16 mouse cellular contexts compared by ENCODE assay signal in the genomic region with DNA sequence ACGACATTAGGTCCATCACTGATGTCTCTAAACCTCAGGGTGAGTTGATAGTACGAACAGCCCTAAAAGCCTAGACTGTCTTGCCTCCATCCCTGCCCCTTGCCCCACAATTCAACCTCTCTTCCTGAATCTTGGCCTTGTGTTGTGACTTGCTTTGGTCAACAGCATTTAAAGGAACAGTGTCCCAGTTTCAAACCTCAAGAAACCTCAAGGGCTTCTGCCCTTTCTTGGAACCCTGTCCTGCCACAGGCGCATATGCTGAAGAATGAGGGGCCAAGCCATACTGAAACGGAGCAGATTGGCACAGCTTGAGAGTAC. TPM values are rescaled to one million over a fixed set of nuclear protein-coding genes. Genes with fewer than 3 reads are reported as not detected.
DNase-seq lines count a peak whose midpoint lies in the region; ATAC-seq lines count a peak whose summit lies in the region.
"Had no signal": no experiment of that assay in that cellular context is flagged by ENCODE, and none has a peak within 500 bp of the region (broad histone marks: within the 10 kb centered on the region; RNA-seq: fewer than 3 reads in every experiment).

No protein-coding gene starts in this region.

- H3K9me3 ChIP-seq in forebrain, embryonic 13.5 days (replicated peaks) = no peaks in the 10 kb centered on the region
- no peaks in the 10 kb centered on the region for H3K9me3 ChIP-seq in forebrain, embryonic 12.5 days
- H3K9me3 ChIP-seq in kidney, embryonic 16.5 days (ENCODE audit: low read length) = no peaks in the 10 kb centered on the region
- no peaks in the 10 kb centered on the region for H3K9me3 ChIP-seq in liver, embryonic 15.5 days (replicated peaks)
- H3K9me3 ChIP-seq in midbrain, embryonic 16.5 days (replicated peaks; ENCODE audit: control insufficient read depth, low read length, poor library complexity, severe bottlenecking) = no peaks in the 10 kb centered on the region
- H3K9me3 ChIP-seq: limb, embryonic 13.5 days; megakaryocyte, embryonic 14.5 days had no signal

- no peak overlapping the region for H3K27ac ChIP-seq in forebrain, embryonic 13.5 days
- no peak overlapping the region for H3K27ac ChIP-seq in forebrain, embryonic 12.5 days
- H3K27ac ChIP-seq in kidney, embryonic 16.5 days (ENCODE audit: low read length) = peak overlapping the region; percentile 85
- H3K27ac ChIP-seq in liver, embryonic 15.5 days (replicated peaks) = peak overlapping the region; percentile 84
- H3K27ac ChIP-seq in midbrain, embryonic 16.5 days (ENCODE audit: low read length) = no peak overlapping the region
- H3K27ac ChIP-seq: hindbrain, postnatal 0 days; limb, embryonic 13.5 days had no signal

- peak overlapping the region; percentile 7 for H3K4me2 ChIP-seq in forebrain, embryonic 13.5 days
- H3K4me2 ChIP-seq in forebrain, embryonic 12.5 days = no peak overlapping the region
- no peak overlapping the region for H3K4me2 ChIP-seq in kidney, embryonic 16.5 days (replicated peaks; ENCODE audit: low read depth, low read length)
- H3K4me2 ChIP-seq in liver, embryonic 15.5 days = peak overlapping the region; percentile 62
- H3K4me2 ChIP-seq in midbrain, embryonic 16.5 days (ENCODE audit: low read length) = no peak overlapping the region
- H3K4me2 ChIP-seq: limb, embryonic 13.5 days had no signal

- no peak overlapping the region for H3K4me3 ChIP-seq in forebrain, embryonic 13.5 days
- no peak overlapping the region for H3K4me3 ChIP-seq in forebrain, embryonic 12.5 days (replicated peaks)
- H3K4me3 ChIP-seq in kidney, embryonic 16.5 days (ENCODE audit: low read length) = no peak overlapping the region
- peak overlapping the region; percentile 24 for H3K4me3 ChIP-seq in liver, embryonic 15.5 days (replicated peaks)
- no peak overlapping the region for H3K4me3 ChIP-seq in midbrain, embryonic 16.5 days (ENCODE audit: low read depth, low read length)
- H3K4me3 ChIP-seq: limb, embryonic 13.5 days; megakaryocyte, embryonic 14.5 days had no signal

- H3K27me3 ChIP-seq in forebrain, embryonic 13.5 days = no peaks in the 10 kb centered on the region
- 0 out of 2 replicates have a peak, but pooled peaks cover under 1% of the 10 kb centered on the region for H3K27me3 ChIP-seq in forebrain, embryonic 12.5 days
- H3K27me3 ChIP-seq in kidney, embryonic 16.5 days (ENCODE audit: insufficient read depth, low read length) = no peaks in the 10 kb centered on the region
- H3K27me3 ChIP-seq in liver, embryonic 15.5 days = no peaks in the 10 kb centered on the region
- peaks cover 1% of the 10 kb centered on the region; the same call in 1 of the 2 replicates for H3K27me3 ChIP-seq in midbrain, embryonic 16.5 days (ENCODE audit: control insufficient read depth, insufficient read depth, low read depth, low read length)
- H3K27me3 ChIP-seq: limb, embryonic 13.5 days; megakaryocyte, embryonic 14.5 days had no signal

- H3K36me3 ChIP-seq in forebrain, embryonic 13.5 days (ENCODE audit: poor library complexity, severe bottlenecking) = peaks cover 13% of the 10 kb centered on the region; the same call in 1 of the 2 replicates
- no peaks in the 10 kb centered on the region for H3K36me3 ChIP-seq in forebrain, embryonic 12.5 days (replicated peaks)
- H3K36me3 ChIP-seq in kidney, embryonic 16.5 days (ENCODE audit: insufficient read depth, low read length) = peaks cover 7% of the 10 kb centered on the region
- peaks cover 24% of the 10 kb centered on the region for H3K36me3 ChIP-seq in liver, embryonic 15.5 days (replicated peaks)
- H3K36me3 ChIP-seq in midbrain, embryonic 16.5 days (ENCODE audit: control insufficient read depth, insufficient read depth, low read length) = no peaks in the 10 kb centered on the region

- ATAC-seq in forebrain, embryonic 13.5 days = no peak
- no peak for ATAC-seq in forebrain, embryonic 12.5 days (ENCODE audit: low FRiP score)
- no peak for ATAC-seq in kidney, embryonic 16.5 days (ENCODE audit: low FRiP score, low TSS enrichment)
- no peak for ATAC-seq in liver, embryonic 15.5 days (ENCODE audit: insufficient read depth)
- ATAC-seq in midbrain, embryonic 16.5 days = no peak
- ATAC-seq: hindbrain, postnatal 0 days had no signal

- peaks cover 61% of the 10 kb centered on the region for H3K4me1 ChIP-seq in forebrain, embryonic 13.5 days
- peaks cover 51% of the 10 kb centered on the region for H3K4me1 ChIP-seq in forebrain, embryonic 12.5 days
- peaks cover 52% of the 10 kb centered on the region for H3K4me1 ChIP-seq in kidney, embryonic 16.5 days (ENCODE audit: insufficient read depth, low read length)
- H3K4me1 ChIP-seq in liver, embryonic 15.5 days (replicated peaks) = peaks cover 84% of the 10 kb centered on the region
- H3K4me1 ChIP-seq in midbrain, embryonic 16.5 days (ENCODE audit: control insufficient read depth, insufficient read depth, low read length) = peaks cover 17% of the 10 kb centered on the region

- WGBS in forebrain, embryonic 13.5 days = 84% methylated on average over 4 of the region's 4 CpGs
- 80% methylated on average over 4 of the region's 4 CpGs for WGBS in forebrain, embryonic 12.5 days
- 69% methylated on average over 4 of the region's 4 CpGs for WGBS in kidney, embryonic 16.5 days
- 59% methylated on average over 4 of the region's 4 CpGs for WGBS in liver, embryonic 15.5 days (ENCODE audit: insufficient replicate concordance)
- 77% methylated on average over 4 of the region's 4 CpGs for WGBS in midbrain, embryonic 16.5 days

- peak; percentile 42 for DNase-seq in kidney, adult 18-20 months
- no peak for DNase-seq in kidney, adult 11 months
- DNase-seq in gastrocnemius, adult 18-20 months (ENCODE audit: low spot score) = no peak
- DNase-seq: adrenal gland, postnatal 10 days; cerebellum, adult 18-20 months; cerebellum, postnatal 36 days; gastrocnemius, postnatal 14 days; thymus, adult 18-20 months had no signal

- H3K9ac ChIP-seq in forebrain, embryonic 13.5 days = no peak overlapping the region
- H3K9ac ChIP-seq in forebrain, embryonic 12.5 days = no peak overlapping the region
- no peak overlapping the region for H3K9ac ChIP-seq in kidney, embryonic 16.5 days (replicated peaks; ENCODE audit: low read length)
- peak overlapping the region; percentile 20 for H3K9ac ChIP-seq in liver, embryonic 15.5 days
- H3K9ac ChIP-seq in midbrain, embryonic 16.5 days (ENCODE audit: low read depth, low read length) = no peak overlapping the region
- H3K9ac ChIP-seq: limb, embryonic 13.5 days had no signal

RNA-seq across cellular contexts. Expression of a gene that starts 9.7 kb away (rescaled TPM):
- polyA plus RNA-seq in forebrain, embryonic 13.5 days (2015; fragmentation: Nextera tagmentation; extraction: Ambion mirVana) = 6.5 and 7.2 TPM in 2 replicates
- polyA plus RNA-seq in forebrain, embryonic 12.5 days (2016; fragmentation: Nextera tagmentation; extraction: Ambion mirVana) = 10.4 and 13.6 TPM in 2 replicates
- polyA plus RNA-seq in kidney, embryonic 16.5 days (2015; fragmentation: Nextera tagmentation; extraction: Ambion mirVana) = 2.7 and 3.1 TPM in 2 replicates
- polyA plus RNA-seq in liver, embryonic 15.5 days (2015; fragmentation: Nextera tagmentation; extraction: Ambion mirVana) = 2.9 and 3.9 TPM in 2 replicates
- 3.5 and 4.2 TPM in 2 replicates for polyA plus RNA-seq in midbrain, embryonic 16.5 days (2015; fragmentation: Nextera tagmentation; extraction: Ambion mirVana)
- 1 to 10 TPM; 5.6 to 6.8 TPM for total RNA-seq in gastrocnemius, adult 18-20 months (2021)

Comparison
In these comparisons a context has a peak if more than half of its experiments do, and no peak if none do; other contexts are left out.
1. H3K4me2 ChIP-seq: peak in forebrain, embryonic 13.5 days (single experiment) and liver, embryonic 15.5 days (single experiment); none in forebrain, embryonic 12.5 days (single experiment), kidney, embryonic 16.5 days (single experiment) and midbrain, embryonic 16.5 days (single experiment).
2. H3K27ac ChIP-seq: peak in kidney, embryonic 16.5 days (single experiment) and liver, embryonic 15.5 days (single experiment); none in forebrain, embryonic 13.5 days (single experiment), forebrain, embryonic 12.5 days (single experiment) and midbrain, embryonic 16.5 days (single experiment).